ENCODE assay signal across 39 mouse cellular contexts in genomic region chr7:30909773-30910172, GRCm38 (mm10). TPM values are rescaled to one million over a fixed set of nuclear protein-coding genes. Genes with fewer than 3 reads are reported as not detected.
DNase-seq lines count a peak whose midpoint lies in the region; ATAC-seq lines count a peak whose summit lies in the region.
"Had no signal": no experiment of that assay in that cellular context is flagged by ENCODE, and none has a peak within 500 bp of the region (broad histone marks: within the 10 kb centered on the region; RNA-seq: fewer than 3 reads in every experiment).

No protein-coding gene starts in this region.

- ATAC-seq in liver, embryonic 13.5 days (ENCODE audit: low read depth) = 0 out of 2 replicates have a peak, but pooled peaks have one; percentile 5
- no peak for ATAC-seq in liver, embryonic 12.5 days
- ATAC-seq in granulocyte monocyte progenitor cell, adult 5-6 weeks (replicated peaks; ENCODE audit: poor library complexity, severe bottlenecking) = peak; percentile 27
- ATAC-seq in megakaryocyte, adult 5-6 weeks (ENCODE audit: poor library complexity, severe bottlenecking) = peak; percentile 12; the same call in 1 of the 2 replicates
- no peak for ATAC-seq in forebrain, embryonic 13.5 days
- ATAC-seq in forebrain, embryonic 16.5 days = no peak
- ATAC-seq: forebrain, embryonic 14.5 days; Patski had no signal

- peaks cover 13% of the 10 kb centered on the region for H3K27me3 ChIP-seq in liver, embryonic 13.5 days
- H3K27me3 ChIP-seq in liver, embryonic 12.5 days (replicated peaks) = peaks cover 36% of the 10 kb centered on the region
- 0 out of 2 replicates have a peak, but pooled peaks cover 8% of the 10 kb centered on the region for H3K27me3 ChIP-seq in forebrain, embryonic 13.5 days
- no peaks in the 10 kb centered on the region for H3K27me3 ChIP-seq in forebrain, embryonic 16.5 days (replicated peaks; ENCODE audit: control insufficient read depth, insufficient read depth, low read length)

- peaks cover 6% of the 10 kb centered on the region; the same call in 1 of the 2 replicates for H3K4me1 ChIP-seq in liver, embryonic 13.5 days (replicated peaks)
- H3K4me1 ChIP-seq in liver, embryonic 12.5 days = peaks cover 12% of the 10 kb centered on the region
- H3K4me1 ChIP-seq in forebrain, embryonic 13.5 days = peaks cover 10% of the 10 kb centered on the region
- H3K4me1 ChIP-seq in forebrain, embryonic 16.5 days (replicated peaks; ENCODE audit: control insufficient read depth, insufficient read depth, low read length) = peaks cover 9% of the 10 kb centered on the region

- no peak for DNase-seq in liver, embryonic 13.5 days
- DNase-seq in right cerebral cortex, adult 2 months (ENCODE audit: low spot score in 2 of 2) = no peak
- DNase-seq: adrenal gland, postnatal 14 days; cerebellum, adult 11-12 months; cerebellum, postnatal 10 days; gastrocnemius, postnatal 36 days; heart, adult 2 months; heart, postnatal 4 days; kidney, adult 8-10 months; layer of hippocampus, postnatal 36 days; left cerebral cortex, postnatal 4 days; lung, adult 18-20 months; midbrain, embryonic 14.5 days; right cerebral cortex, postnatal 4 days; thymus, adult 18-20 months; thymus, postnatal 36 days had no signal

- H3K4me2 ChIP-seq in liver, embryonic 13.5 days = no peak overlapping the region
- no peak overlapping the region for H3K4me2 ChIP-seq in liver, embryonic 12.5 days
- H3K4me2 ChIP-seq in forebrain, embryonic 13.5 days = no peak overlapping the region
- no peak overlapping the region for H3K4me2 ChIP-seq in forebrain, embryonic 16.5 days (ENCODE audit: low read length)
- H3K4me2 ChIP-seq: hindbrain, embryonic 14.5 days had no signal

- no peak overlapping the region for H3K27ac ChIP-seq in liver, embryonic 13.5 days
- H3K27ac ChIP-seq in liver, embryonic 12.5 days = no peak overlapping the region
- H3K27ac ChIP-seq in forebrain, embryonic 13.5 days = no peak overlapping the region
- no peak overlapping the region for H3K27ac ChIP-seq in forebrain, embryonic 16.5 days (ENCODE audit: low read length)
- H3K27ac ChIP-seq: heart, adult 2 months; hindbrain, embryonic 14.5 days; kidney, postnatal 0 days; stomach, postnatal 0 days had no signal

- H3K4me3 ChIP-seq in liver, embryonic 13.5 days (replicated peaks) = no peak overlapping the region
- no peak overlapping the region for H3K4me3 ChIP-seq in liver, embryonic 12.5 days
- H3K4me3 ChIP-seq in forebrain, embryonic 13.5 days = no peak overlapping the region
- H3K4me3 ChIP-seq in forebrain, embryonic 16.5 days (replicated peaks; ENCODE audit: low read length) = no peak overlapping the region
- H3K4me3 ChIP-seq: heart, adult 2 months; heart, embryonic 12.5 days had no signal

- no peaks in the 10 kb centered on the region for H3K9me3 ChIP-seq in liver, embryonic 13.5 days (replicated peaks)
- H3K9me3 ChIP-seq in liver, embryonic 12.5 days (replicated peaks) = no peaks in the 10 kb centered on the region
- no peaks in the 10 kb centered on the region for H3K9me3 ChIP-seq in forebrain, embryonic 13.5 days (replicated peaks)
- H3K9me3 ChIP-seq in forebrain, embryonic 16.5 days (ENCODE audit: control insufficient read depth, low read length) = no peaks in the 10 kb centered on the region
- H3K9me3 ChIP-seq: heart, embryonic 12.5 days had no signal

- no peaks in the 10 kb centered on the region for H3K36me3 ChIP-seq in liver, embryonic 13.5 days
- no peaks in the 10 kb centered on the region for H3K36me3 ChIP-seq in liver, embryonic 12.5 days
- H3K36me3 ChIP-seq in forebrain, embryonic 13.5 days (ENCODE audit: poor library complexity, severe bottlenecking) = no peaks in the 10 kb centered on the region
- no peaks in the 10 kb centered on the region for H3K36me3 ChIP-seq in forebrain, embryonic 16.5 days (ENCODE audit: control insufficient read depth, insufficient read depth)
- H3K36me3 ChIP-seq: heart, embryonic 12.5 days had no signal

- H3K9ac ChIP-seq in liver, embryonic 13.5 days = no peak overlapping the region
- H3K9ac ChIP-seq in liver, embryonic 12.5 days = no peak overlapping the region
- H3K9ac ChIP-seq in forebrain, embryonic 13.5 days = no peak overlapping the region
- no peak overlapping the region for H3K9ac ChIP-seq in forebrain, embryonic 16.5 days (replicated peaks; ENCODE audit: low read depth, low read length)
- H3K9ac ChIP-seq: heart, embryonic 12.5 days; hindbrain, embryonic 14.5 days had no signal

- 49% methylated on average over 6 of the region's 6 CpGs for WGBS in liver, embryonic 13.5 days (ENCODE audit: insufficient replicate concordance)
- WGBS in liver, embryonic 12.5 days (ENCODE audit: insufficient replicate concordance) = 44% methylated on average over 6 of the region's 6 CpGs
- WGBS in forebrain, embryonic 13.5 days = 84% methylated on average over 6 of the region's 6 CpGs
- WGBS in forebrain, embryonic 16.5 days = 83% methylated on average over 6 of the region's 6 CpGs

RNA-seq across cellular contexts. Expression of gene Mag, which starts 4.9 kb away (rescaled TPM):
- 0.16 and 0.20 TPM in 2 replicates for polyA plus RNA-seq in liver, embryonic 13.5 days (2015; fragmentation: Nextera tagmentation; extraction: Ambion mirVana)
- polyA plus RNA-seq in liver, embryonic 12.5 days (2016; fragmentation: Nextera tagmentation; extraction: Ambion mirVana) = 0.13 and 0.20 TPM in 2 replicates
- total RNA-seq in granulocyte monocyte progenitor cell, adult 5-6 weeks (2014; fragmentation: Nextera tagmentation) = 0.81 TPM in 1 of 2 replicates, not detected in the other
- total RNA-seq in granulocyte monocyte progenitor cell, adult 5-6 weeks (2017) = 0.46 TPM in 1 of 2 replicates, not detected in the other
- total RNA-seq in megakaryocyte, adult 5-6 weeks (2015) = 0.87 and 0.89 TPM in 2 replicates
- 0.95 and 1.1 TPM in 2 replicates for total RNA-seq in megakaryocyte, adult 5-6 weeks (2017)
- 0.58 and 0.64 TPM in 2 replicates for polyA plus RNA-seq in forebrain, embryonic 13.5 days (2015; fragmentation: Nextera tagmentation; extraction: Ambion mirVana)
- polyA plus RNA-seq in forebrain, embryonic 16.5 days (2015; fragmentation: Nextera tagmentation; extraction: Ambion mirVana) = 1.0 and 1.8 TPM in 2 replicates
- total RNA-seq: heart, adult 2 months; MEL had no signal
- polyA plus RNA-seq: heart, embryonic 12.5 days; Patski had no signal

RNA-seq across cellular contexts. Expression of gene Hamp2, which starts 14.7 kb away (rescaled TPM):
- polyA plus RNA-seq in liver, embryonic 13.5 days (2015; fragmentation: Nextera tagmentation; extraction: Ambion mirVana) = not detected in 2 replicates
- not detected in 2 replicates for polyA plus RNA-seq in liver, embryonic 12.5 days (2016; fragmentation: Nextera tagmentation; extraction: Ambion mirVana)
- total RNA-seq in granulocyte monocyte progenitor cell, adult 5-6 weeks (2014; fragmentation: Nextera tagmentation) = not detected in 2 replicates
- total RNA-seq in granulocyte monocyte progenitor cell, adult 5-6 weeks (2017) = not detected in 2 replicates
- not detected in 2 replicates for total RNA-seq in megakaryocyte, adult 5-6 weeks (2015)
- not detected in 2 replicates for total RNA-seq in megakaryocyte, adult 5-6 weeks (2017)
- polyA plus RNA-seq in forebrain, embryonic 13.5 days (2015; fragmentation: Nextera tagmentation; extraction: Ambion mirVana) = not detected in 2 replicates
- polyA plus RNA-seq in forebrain, embryonic 16.5 days (2015; fragmentation: Nextera tagmentation; extraction: Ambion mirVana) = not detected in 2 replicates
- total RNA-seq: gastrocnemius, adult 18-20 months; gastrocnemius, postnatal 36 days; layer of hippocampus, postnatal 36 days; left cerebral cortex, postnatal 4 days; MEL; monocyte, adult 5-6 weeks; neutrophil, adult 5-6 weeks had no signal
- polyA plus RNA-seq: C2C12; cortical plate, adult 2 months; forebrain, embryonic 14.5 days; frontal cortex, adult 2 months; heart, embryonic 12.5 days; heart, postnatal 0 days; hindbrain, embryonic 14.5 days; intestine, embryonic 14.5 days; kidney, postnatal 0 days; lung, postnatal 0 days; midbrain, embryonic 14.5 days; neural tube, embryonic 11.5 days; Patski had no signal

RNA-seq across cellular contexts. Expression of gene Cd22, which starts 29.6 kb away (rescaled TPM):
- polyA plus RNA-seq in liver, embryonic 13.5 days (2015; fragmentation: Nextera tagmentation; extraction: Ambion mirVana) = 0.07 and 0.16 TPM in 2 replicates
- 0.21 and 0.38 TPM in 2 replicates for polyA plus RNA-seq in liver, embryonic 12.5 days (2016; fragmentation: Nextera tagmentation; extraction: Ambion mirVana)
- not detected in 2 replicates for total RNA-seq in granulocyte monocyte progenitor cell, adult 5-6 weeks (2014; fragmentation: Nextera tagmentation)
- not detected in 2 replicates for total RNA-seq in granulocyte monocyte progenitor cell, adult 5-6 weeks (2017)
- 1.9 and 2.7 TPM in 2 replicates for total RNA-seq in megakaryocyte, adult 5-6 weeks (2015)
- 10.5 and 10.8 TPM in 2 replicates for total RNA-seq in megakaryocyte, adult 5-6 weeks (2017)
- polyA plus RNA-seq in forebrain, embryonic 13.5 days (2015; fragmentation: Nextera tagmentation; extraction: Ambion mirVana) = not detected in 2 replicates
- polyA plus RNA-seq in forebrain, embryonic 16.5 days (2015; fragmentation: Nextera tagmentation; extraction: Ambion mirVana) = 0.25 TPM in 1 of 2 replicates, not detected in the other
- total RNA-seq: gastrocnemius, adult 18-20 months; gastrocnemius, postnatal 36 days; layer of hippocampus, postnatal 36 days; MEL had no signal
- polyA plus RNA-seq: forebrain, embryonic 14.5 days; heart, embryonic 12.5 days; hindbrain, embryonic 14.5 days; midbrain, embryonic 14.5 days; Patski had no signal

RNA-seq across cellular contexts. Expression of gene Hamp, which starts 34.1 kb away (rescaled TPM):
- 2.0 and 3.7 TPM in 2 replicates for polyA plus RNA-seq in liver, embryonic 13.5 days (2015; fragmentation: Nextera tagmentation; extraction: Ambion mirVana)
- polyA plus RNA-seq in liver, embryonic 12.5 days (2016; fragmentation: Nextera tagmentation; extraction: Ambion mirVana) = 0.38 TPM in 1 of 2 replicates, not detected in the other
- not detected in 2 replicates for total RNA-seq in granulocyte monocyte progenitor cell, adult 5-6 weeks (2014; fragmentation: Nextera tagmentation)
- total RNA-seq in granulocyte monocyte progenitor cell, adult 5-6 weeks (2017) = not detected in 2 replicates
- 0.60 TPM in 1 of 2 replicates, not detected in the other for total RNA-seq in megakaryocyte, adult 5-6 weeks (2015)
- total RNA-seq in megakaryocyte, adult 5-6 weeks (2017) = not detected in 2 replicates
- not detected in 2 replicates for polyA plus RNA-seq in forebrain, embryonic 13.5 days (2015; fragmentation: Nextera tagmentation; extraction: Ambion mirVana)
- not detected in 2 replicates for polyA plus RNA-seq in forebrain, embryonic 16.5 days (2015; fragmentation: Nextera tagmentation; extraction: Ambion mirVana)
- total RNA-seq: gastrocnemius, postnatal 36 days; layer of hippocampus, postnatal 36 days; left cerebral cortex, postnatal 4 days; MEL; monocyte, adult 5-6 weeks; neutrophil, adult 5-6 weeks had no signal
- polyA plus RNA-seq: C2C12; cortical plate, adult 2 months; forebrain, embryonic 14.5 days; frontal cortex, adult 2 months; heart, embryonic 12.5 days; hindbrain, embryonic 14.5 days; intestine, embryonic 14.5 days; kidney, postnatal 0 days; lung, postnatal 0 days; midbrain, embryonic 14.5 days; neural tube, embryonic 11.5 days; Patski; spleen, adult 2 months had no signal

RNA-seq across cellular contexts. Expression of gene Usf2, which starts 46.8 kb away (rescaled TPM):
- polyA plus RNA-seq in liver, embryonic 13.5 days (2015; fragmentation: Nextera tagmentation; extraction: Ambion mirVana) = 9.7 and 10.4 TPM in 2 replicates
- polyA plus RNA-seq in liver, embryonic 12.5 days (2016; fragmentation: Nextera tagmentation; extraction: Ambion mirVana) = 13.9 and 18.1 TPM in 2 replicates
- 87.7 and 105 TPM in 2 replicates for total RNA-seq in granulocyte monocyte progenitor cell, adult 5-6 weeks (2014; fragmentation: Nextera tagmentation)
- total RNA-seq in granulocyte monocyte progenitor cell, adult 5-6 weeks (2017) = 103 and 128 TPM in 2 replicates
- total RNA-seq in megakaryocyte, adult 5-6 weeks (2015) = 145 and 150 TPM in 2 replicates
- 193 and 226 TPM in 2 replicates for total RNA-seq in megakaryocyte, adult 5-6 weeks (2017)
- polyA plus RNA-seq in forebrain, embryonic 13.5 days (2015; fragmentation: Nextera tagmentation; extraction: Ambion mirVana) = 23.9 and 24.4 TPM in 2 replicates
- polyA plus RNA-seq in forebrain, embryonic 16.5 days (2015; fragmentation: Nextera tagmentation; extraction: Ambion mirVana) = 30.0 and 32.3 TPM in 2 replicates

Comparison
In these comparisons a context has a peak if more than half of its experiments do, and no peak if none do; other contexts are left out.
1. ATAC-seq: peak in liver, embryonic 13.5 days (single experiment), granulocyte monocyte progenitor cell, adult 5-6 weeks (single experiment) and megakaryocyte, adult 5-6 weeks (single experiment); none in liver, embryonic 12.5 days (single experiment), forebrain, embryonic 13.5 days (single experiment) and forebrain, embryonic 16.5 days (single experiment).